Mouse (Mus musculus): ENCODE measurements at regions not wholly inside any gene's neighbourhood (a gene's known extent, or its start where the extent isn't known, plus 50 kb on each side); places are given as distances from the start of the nearest gene placed in this dataset.

GRCm38 (mm10) chr6:112062956-112063355 lies 210.6 kb upstream of the Lmcd1 start:
- intact Hi-C loops (cut with DNase I): no loop called here
- DNase-seq (ENCODE audit: extremely low spot score in 1 of 2, low spot score in 2 of 2): no peak

- DNase-seq (ENCODE audit: extremely low spot score in 1 of 2, low spot score in 2 of 2): no peak
- intact Hi-C loops (cut with DNase I): no loop called here
These were observed 183.0 kb upstream of the Lmcd1 start for GRCm38 (mm10) chr6:112090597-112090996.

- intact Hi-C loops (cut with DNase I): no loop called here
- peak; percentile 37 to 63 for DNase-seq (ENCODE audit: extremely low spot score in 1 of 2, low spot score in 2 of 2)
These were observed 182.3 kb upstream of the Lmcd1 start for GRCm38 (mm10) chr6:112091125-112091763.

GRCm38 (mm10) chr6:112093300-112093699 lies 180.3 kb upstream of the Lmcd1 start:
- intact Hi-C loops (cut with DNase I): no loop called here
- DNase-seq (ENCODE audit: extremely low spot score in 1 of 2, low spot score in 2 of 2): no peak

DNA sequence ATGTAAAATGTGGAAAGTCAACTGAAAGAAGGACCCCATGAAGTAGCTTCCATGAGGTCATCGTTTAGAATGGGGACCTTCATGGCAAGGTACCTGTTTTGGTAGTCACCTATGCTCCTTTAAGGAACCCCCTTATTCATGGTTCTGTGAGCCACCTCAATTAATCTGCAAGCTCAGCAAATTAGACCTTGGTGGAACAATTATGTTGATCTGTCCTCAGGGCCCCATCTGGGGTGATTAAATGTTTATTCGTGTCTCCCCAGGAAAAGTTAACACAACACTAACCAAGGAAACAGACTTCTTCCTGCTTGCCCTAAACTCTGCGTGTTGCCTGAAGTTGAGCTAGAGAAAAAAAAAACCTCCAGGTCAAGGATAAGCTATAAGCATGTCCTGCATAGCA lies 175.9 kb upstream of the Lmcd1 start:
- intact Hi-C loops (cut with DNase I): no loop called here
- DNase-seq (ENCODE audit: extremely low spot score in 1 of 2, low spot score in 2 of 2): no peak

DNA sequence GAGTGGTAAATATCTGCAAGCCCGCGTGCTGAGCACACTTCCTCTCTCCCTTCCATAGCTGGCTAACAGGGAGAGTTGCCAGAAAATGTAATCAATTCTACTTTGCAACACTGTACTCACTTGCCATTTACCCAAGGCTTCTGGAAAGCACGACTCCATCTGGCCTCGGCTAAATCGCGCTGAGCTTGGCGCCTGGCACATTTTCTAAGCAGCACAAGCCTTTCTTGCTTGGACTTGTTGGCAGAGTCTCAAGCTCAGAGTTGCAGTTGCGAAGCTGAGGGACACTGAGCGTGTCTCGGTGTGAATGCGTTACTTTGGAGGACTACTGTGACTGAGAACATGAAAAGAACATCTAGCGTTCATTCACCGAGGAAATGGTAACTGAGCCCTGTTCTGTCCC lies 164.9 kb upstream of the Lmcd1 start:
- intact Hi-C loops (cut with DNase I): no loop called here
- peak; percentile 65 to 76 for DNase-seq (ENCODE audit: extremely low spot score in 1 of 2, low spot score in 2 of 2)

DNA sequence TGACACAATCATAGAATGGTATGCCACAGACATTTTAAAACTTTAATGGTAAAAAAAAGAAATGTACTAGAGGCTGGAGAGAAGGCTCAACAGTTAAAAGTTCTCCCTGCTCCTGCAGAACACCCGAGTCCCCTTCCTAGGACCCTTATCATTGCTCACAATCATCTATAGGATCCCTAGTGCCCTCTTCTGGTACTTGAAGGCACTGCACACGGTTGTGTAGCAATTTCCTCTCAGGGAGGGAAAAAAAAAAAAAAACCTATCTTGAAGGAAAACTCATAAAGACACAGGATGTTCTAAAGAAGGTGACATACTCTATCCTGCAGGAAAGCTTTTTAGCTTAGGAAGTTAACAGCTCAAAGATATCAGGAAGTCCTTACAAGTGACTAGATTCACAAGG lies 154.4 kb upstream of the Lmcd1 start:
- intact Hi-C loops (cut with DNase I): no loop called here
- no peak for DNase-seq (ENCODE audit: extremely low spot score in 1 of 2, low spot score in 2 of 2)

- intact Hi-C loops (cut with DNase I): no loop called here
- peak in 1 of 2 experiments; percentile 38 for DNase-seq (ENCODE audit: extremely low spot score in 1 of 2, low spot score in 2 of 2)
These were observed 140.0 kb upstream of the Lmcd1 start for GRCm38 (mm10) chr6:112133522-112133921.

- DNase-seq (ENCODE audit: extremely low spot score in 1 of 2, low spot score in 2 of 2): no peak
These were observed 120.8 kb upstream of the Lmcd1 start for GRCm38 (mm10) chr6:112152535-112153364.

DNA sequence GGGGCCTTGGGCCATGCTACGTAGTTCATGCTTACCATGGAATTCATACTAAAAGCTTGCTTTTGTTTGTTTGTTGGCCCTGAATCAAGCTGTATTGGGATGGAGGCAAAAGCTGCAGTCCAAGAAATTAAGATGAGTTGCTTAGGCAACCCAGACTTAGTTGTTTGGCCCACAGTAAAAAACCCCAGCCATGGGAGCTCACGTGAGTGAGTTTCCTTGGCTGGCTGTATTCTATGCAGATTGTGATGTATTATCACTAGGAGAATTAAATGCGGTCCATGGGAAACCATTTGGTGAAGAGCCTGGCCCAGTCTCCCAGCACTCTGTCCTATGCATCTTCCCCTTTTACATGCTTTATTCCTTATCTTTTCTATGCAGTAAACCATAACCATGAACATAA lies 106.1 kb upstream of the Lmcd1 start:
- intact Hi-C loops (cut with DNase I): no loop called here
- DNase-seq (ENCODE audit: extremely low spot score in 1 of 2, low spot score in 2 of 2): no peak

More at GRCm38 (mm10) chr6:112152535-112153364, 120.8 kb upstream of the Lmcd1 start:
- intact Hi-C loops (cut with DNase I): no loop called here

DNA sequence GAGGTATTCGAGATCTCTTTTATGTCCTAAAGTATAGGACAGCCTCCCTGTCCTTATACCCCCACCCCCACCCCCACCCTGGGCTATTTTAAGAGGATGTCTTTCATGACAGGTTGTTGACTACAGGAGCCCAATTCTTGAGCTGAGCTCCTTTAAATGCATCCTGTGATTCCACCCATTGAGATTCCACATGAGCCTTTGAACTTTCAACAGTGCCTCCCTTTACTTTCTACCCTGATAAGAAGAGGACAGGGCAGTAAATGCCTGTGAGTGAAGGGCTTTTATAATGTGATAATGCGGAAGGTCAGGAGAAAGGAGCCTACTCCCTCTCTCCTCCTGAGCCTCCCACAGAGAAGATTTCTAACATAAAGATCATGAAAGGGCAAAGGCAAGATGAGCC lies 97.2 kb upstream of the Lmcd1 start:
- intact Hi-C loops (cut with DNase I): no loop called here
- DNase-seq (ENCODE audit: extremely low spot score in 1 of 2, low spot score in 2 of 2): no peak

GRCm38 (mm10) chr6:112187636-112188035 lies 85.9 kb upstream of the Lmcd1 start:
- intact Hi-C loops (cut with DNase I): no loop called here
- DNase-seq (ENCODE audit: extremely low spot score in 1 of 2, low spot score in 2 of 2): no peak

- intact Hi-C loops (cut with DNase I): no loop called here
- peak; percentile 56 to 82 for DNase-seq (ENCODE audit: extremely low spot score in 1 of 2, low spot score in 2 of 2)
These were observed 82.5 kb upstream of the Lmcd1 start for GRCm38 (mm10) chr6:112191032-112191431.

DNA sequence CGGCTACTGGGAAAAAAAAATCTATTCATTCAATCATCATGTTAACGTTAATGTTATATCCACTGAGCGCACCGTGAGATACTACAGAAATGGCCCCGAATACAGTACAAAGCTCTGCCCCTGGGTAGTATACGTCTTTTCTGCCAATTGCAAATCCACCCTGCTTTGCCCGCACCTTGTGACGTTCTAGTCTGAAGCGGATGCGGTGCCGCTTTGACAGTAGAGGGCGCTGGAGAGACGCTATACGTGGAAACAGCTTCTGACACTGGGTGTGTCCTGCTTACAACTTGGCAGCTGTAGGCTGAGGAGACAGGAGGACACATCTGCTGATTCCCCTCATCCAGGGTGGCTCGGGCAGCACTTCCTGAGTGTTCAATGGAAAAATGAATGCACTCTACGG lies 76.1 kb upstream of the Lmcd1 start:
- peak; percentile 87 to 89 for DNase-seq (ENCODE audit: extremely low spot score in 1 of 2, low spot score in 2 of 2)
- intact Hi-C loops (cut with DNase I): no loop called here

- no peak for DNase-seq (ENCODE audit: extremely low spot score in 1 of 2, low spot score in 2 of 2)
- intact Hi-C loops (cut with DNase I): no loop called here
These were observed 74.3 kb upstream of the Lmcd1 start for GRCm38 (mm10) chr6:112199241-112199640.

DNA sequence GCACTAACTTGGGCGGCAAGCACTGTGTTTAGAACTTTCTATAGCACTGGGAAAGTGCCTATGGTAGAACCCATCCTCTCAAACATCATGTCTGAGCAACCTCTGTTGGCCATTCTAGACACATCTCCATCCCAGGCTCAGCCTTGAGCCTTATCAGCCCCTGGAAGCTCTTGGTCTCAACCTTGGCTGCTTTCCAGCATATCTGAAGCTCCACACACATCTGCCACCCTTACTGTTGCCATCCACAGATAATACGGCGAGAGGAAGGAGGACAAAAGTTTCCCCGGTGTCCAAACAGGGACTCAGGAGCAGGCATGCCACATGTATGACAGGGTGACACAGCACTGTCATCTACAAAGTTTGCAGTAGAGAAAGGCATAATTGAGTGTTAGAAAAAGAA lies 71.4 kb upstream of the Lmcd1 start:
- no peak for DNase-seq (ENCODE audit: extremely low spot score in 1 of 2, low spot score in 2 of 2)
- intact Hi-C loops (cut with DNase I): no loop called here

GRCm38 (mm10) chr6:112203321-112203720 lies 70.2 kb upstream of the Lmcd1 start:
- DNase-seq (ENCODE audit: extremely low spot score in 1 of 2, low spot score in 2 of 2): no peak
- intact Hi-C loops (cut with DNase I): no loop called here

DNA sequence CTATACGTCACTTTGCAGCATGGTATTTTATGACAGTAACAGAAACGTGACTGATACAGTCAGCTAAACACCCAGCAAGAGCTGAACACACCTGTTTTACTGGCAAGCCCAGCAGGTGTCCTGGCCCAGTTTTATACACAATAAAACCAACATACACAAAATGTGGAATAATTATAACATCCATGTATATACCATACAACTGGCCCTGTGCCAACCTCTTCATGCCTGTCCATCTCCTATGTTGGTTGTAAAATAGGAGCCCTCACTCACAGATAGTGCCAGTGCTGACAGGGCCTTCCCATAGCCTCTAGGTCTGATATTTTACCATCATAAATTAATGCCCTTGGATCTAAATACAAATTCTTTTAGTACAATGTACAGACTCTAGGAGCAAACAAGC lies 68.6 kb upstream of the Lmcd1 start:
- intact Hi-C loops (cut with DNase I): no loop called here
- no peak for DNase-seq (ENCODE audit: extremely low spot score in 1 of 2, low spot score in 2 of 2)

- no peak for DNase-seq (ENCODE audit: extremely low spot score in 1 of 2, low spot score in 2 of 2)
- intact Hi-C loops (cut with DNase I): no loop called here
These were observed 68.0 kb upstream of the Lmcd1 start for GRCm38 (mm10) chr6:112205420-112205995.

DNA sequence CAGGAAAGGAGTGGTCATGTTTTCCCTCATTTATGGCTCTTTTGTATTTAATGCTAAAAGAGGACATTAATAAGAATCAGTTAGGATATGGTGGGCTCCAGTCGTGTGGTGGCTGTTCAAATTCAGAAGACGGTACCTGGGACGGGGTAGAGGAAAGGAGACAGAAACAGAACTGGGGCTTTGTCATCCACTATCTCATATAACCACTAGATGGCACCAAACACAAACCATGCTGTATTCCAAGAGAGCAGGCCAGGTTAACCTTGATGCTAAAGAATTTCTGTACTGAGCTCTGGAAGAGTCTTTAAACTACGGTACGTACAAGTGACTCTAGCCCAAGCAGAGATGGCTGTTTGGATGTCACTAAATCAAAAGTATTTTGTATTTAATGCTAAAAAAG lies 66.3 kb upstream of the Lmcd1 start:
- DNase-seq (ENCODE audit: extremely low spot score in 1 of 2, low spot score in 2 of 2): peak in 1 of 2 experiments; percentile 65
- intact Hi-C loops (cut with DNase I): loop anchor here (1.0 kb wide), 1 partner anchor 155 kb away; no protein-coding TSS in a partner anchor

Data from left cerebral cortex, postnatal 10 days (tissue).